Mouse (Mus musculus): ENCODE results near the gene Bap1. TPM values are rescaled to one million over a fixed set of nuclear protein-coding genes. Genes with fewer than 3 reads are reported as not detected.

The Bap1 gene
- polyA plus RNA-seq (2016; fragmentation: Nextera tagmentation; extraction: Ambion mirVana): 108 and 121 TPM in 2 replicates

DNA sequence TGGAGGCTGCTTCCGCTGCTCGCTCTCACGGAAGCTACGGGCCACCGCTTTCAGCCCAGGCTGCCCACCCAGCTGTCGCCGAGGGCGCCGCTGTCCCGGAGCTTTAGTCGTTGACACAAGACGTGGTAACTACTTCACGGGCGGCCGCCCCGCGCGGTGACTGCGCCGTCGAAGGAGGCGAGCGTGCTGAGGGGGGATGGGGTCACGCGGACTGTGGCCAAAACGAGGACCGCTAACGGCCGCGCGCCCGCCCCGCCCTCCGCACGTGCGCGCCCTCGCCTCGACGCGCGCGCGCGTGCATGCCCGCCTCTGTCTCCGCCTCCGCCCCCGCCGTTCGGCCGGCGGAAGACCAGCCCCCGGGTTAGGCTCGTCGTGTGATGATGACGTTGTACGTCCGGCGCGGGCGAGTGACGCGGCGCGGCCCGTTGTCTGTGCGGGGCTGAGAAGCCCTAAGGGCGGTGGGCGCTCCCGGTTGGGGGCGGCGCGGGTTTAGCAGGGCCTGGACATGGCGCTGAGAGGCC lies at the start of gene Bap1, which contains the start of gene Phf7:
TSS of gene Bap1 (plus strand) at position 367 of the 521 bp plus-strand sequence.
TSS of gene Phf7 (minus strand) at position 234 of the 521 bp plus-strand sequence.
- H3K27me3 ChIP-seq (replicated peaks): no peaks in the 10 kb centered on the region
- WGBS: under 1% methylated on average over 75 of the region's 75 CpGs
- peak; percentile 92 for ATAC-seq (ENCODE audit: low FRiP score, low read depth)

DNA sequence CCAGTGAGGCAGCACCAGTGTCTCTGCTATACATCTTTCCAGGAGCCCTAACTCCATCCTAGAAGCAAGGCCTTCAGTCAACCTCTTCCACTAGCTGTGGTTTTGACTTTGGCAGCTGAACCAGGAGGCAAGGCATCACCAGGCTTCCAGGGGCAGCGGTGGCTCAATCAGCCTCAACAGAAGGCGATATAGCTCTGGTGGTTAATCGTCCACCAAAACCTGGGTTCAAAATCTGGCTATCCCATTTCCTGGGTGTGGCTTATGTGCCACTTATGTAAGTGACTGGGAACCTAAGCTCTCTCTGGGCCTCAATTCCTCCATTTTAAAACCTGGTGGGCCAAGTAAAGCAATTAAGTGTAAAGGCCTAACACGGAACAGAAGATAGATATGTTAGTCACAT lies 46.4 kb upstream of the Bap1 start:
- Histone ChIP-seq H3K27me3 (replicated peaks) (no peaks in the 10 kb centered on the region), H3K36me3 (peaks cover 44% of the 10 kb centered on the region), H3K9ac (peak overlapping the region; percentile 87), H3K4me2 (replicated peaks) (peak overlapping the region; percentile 71), H3K4me1 (peaks cover 15% of the 10 kb centered on the region), H3K4me3 (peak overlapping the region; percentile 79), H3K27ac (no peak overlapping the region), H3K9me3 (no peaks in the 10 kb centered on the region)
- no peak for ATAC-seq (ENCODE audit: low FRiP score, low read depth)
- WGBS: 83% methylated on average over 4 of the region's 4 CpGs

More for the DNA sequence above, at the start of gene Bap1, which contains the start of gene Phf7:
- H3K9me3 ChIP-seq: no peaks in the 10 kb centered on the region
- H3K9ac ChIP-seq: peak within 1 kb of the TSS; percentile 96
- H3K4me1 ChIP-seq: peaks cover 20% of the 10 kb centered on the region
- peak within 1 kb of the TSS; percentile 95 for H3K4me3 ChIP-seq
- peak within 1 kb of the TSS; percentile 82 for H3K27ac ChIP-seq
- H3K4me2 ChIP-seq (replicated peaks): peak within 1 kb of the TSS; percentile 89
- H3K36me3 ChIP-seq: peaks cover 30% of the 10 kb centered on the region

DNA sequence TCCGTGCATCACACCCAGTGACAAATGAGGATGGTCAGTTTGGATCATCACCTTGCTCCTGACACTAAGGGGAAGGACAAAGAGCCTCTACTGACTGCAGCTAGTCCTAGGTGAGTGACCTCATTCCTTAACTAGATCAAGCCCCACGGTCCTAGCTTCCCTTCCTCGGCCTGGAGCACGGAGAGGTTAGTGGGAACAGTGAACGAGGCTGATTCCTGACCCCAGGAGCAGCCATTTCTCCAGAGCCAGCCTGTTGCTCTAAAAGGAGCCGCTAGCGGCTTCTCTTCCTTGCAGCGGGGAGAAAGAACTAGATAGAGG lies 46.0 kb upstream of the Bap1 start:
- Histone ChIP-seq H3K27ac (peak overlapping the region; percentile 2; the same call in 1 of the 2 replicates), H3K4me1 (peaks cover 15% of the 10 kb centered on the region), H3K4me2 (replicated peaks) (peak overlapping the region; percentile 71), H3K4me3 (peak overlapping the region; percentile 79), H3K9ac (peak overlapping the region; percentile 87), H3K9me3 (no peaks in the 10 kb centered on the region), H3K36me3 (peaks cover 41% of the 10 kb centered on the region), H3K27me3 (replicated peaks) (no peaks in the 10 kb centered on the region)
- 33% methylated on average over 8 of the region's 8 CpGs for WGBS
- ATAC-seq (ENCODE audit: low FRiP score, low read depth): no peak

DNA sequence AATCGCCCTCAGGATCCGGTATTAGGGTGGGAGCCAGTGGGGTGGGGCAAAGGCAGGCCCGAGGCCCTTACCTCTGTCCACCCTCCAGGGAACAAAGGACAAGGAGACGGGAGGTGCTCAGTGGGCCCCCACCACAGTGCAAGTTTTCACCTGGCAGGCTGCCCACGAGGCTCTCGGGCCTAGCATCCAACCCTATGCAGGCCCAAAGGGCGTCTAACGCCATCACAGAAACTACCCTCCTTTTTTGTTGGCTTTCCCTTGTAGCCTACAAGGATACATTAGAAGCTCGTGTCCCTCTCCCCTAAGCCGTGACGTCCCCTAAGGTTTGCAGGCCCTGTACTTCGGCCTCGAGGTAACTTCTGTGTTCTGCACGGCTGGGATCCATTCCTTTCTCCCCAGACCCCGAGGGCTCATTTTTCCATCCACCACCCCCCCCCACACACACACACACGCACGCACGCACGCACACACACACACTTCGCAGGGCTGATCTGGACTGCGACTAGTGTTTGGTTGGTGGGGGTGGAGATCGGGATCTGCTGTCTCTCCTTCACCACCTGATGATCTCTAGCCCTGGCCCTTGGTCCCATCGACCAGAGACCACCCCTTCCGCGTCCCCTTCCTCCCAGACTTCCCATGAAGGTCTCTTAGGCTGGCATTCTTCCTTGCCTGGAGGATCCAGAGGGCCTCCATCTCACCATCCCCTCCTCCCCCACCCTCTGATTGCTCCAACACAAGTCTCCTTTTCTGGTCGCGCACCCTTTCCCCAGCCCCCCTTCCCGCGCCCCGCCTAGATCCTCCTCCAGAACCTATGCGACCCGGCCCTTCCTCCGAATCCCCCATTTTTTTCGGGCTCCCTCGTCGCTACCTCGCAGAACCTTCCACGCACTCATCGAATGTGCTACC lies 45.4 kb upstream of the Bap1 start:
- no peaks in the 10 kb centered on the region for H3K27me3 ChIP-seq (replicated peaks)
- peak overlapping the region; percentile 71 for H3K4me2 ChIP-seq (replicated peaks)
- H3K9me3 ChIP-seq: no peaks in the 10 kb centered on the region
- peak; percentile 68 for ATAC-seq (ENCODE audit: low FRiP score, low read depth)
- peaks cover 15% of the 10 kb centered on the region for H3K4me1 ChIP-seq
- H3K4me3 ChIP-seq: peak overlapping the region; percentile 79
- H3K27ac ChIP-seq: peak overlapping the region; percentile 59; the same call in 1 of the 2 replicates
- peak overlapping the region; percentile 87 for H3K9ac ChIP-seq
- peaks cover 35% of the 10 kb centered on the region for H3K36me3 ChIP-seq
- WGBS: 1% methylated on average over 39 of the region's 39 CpGs

DNA sequence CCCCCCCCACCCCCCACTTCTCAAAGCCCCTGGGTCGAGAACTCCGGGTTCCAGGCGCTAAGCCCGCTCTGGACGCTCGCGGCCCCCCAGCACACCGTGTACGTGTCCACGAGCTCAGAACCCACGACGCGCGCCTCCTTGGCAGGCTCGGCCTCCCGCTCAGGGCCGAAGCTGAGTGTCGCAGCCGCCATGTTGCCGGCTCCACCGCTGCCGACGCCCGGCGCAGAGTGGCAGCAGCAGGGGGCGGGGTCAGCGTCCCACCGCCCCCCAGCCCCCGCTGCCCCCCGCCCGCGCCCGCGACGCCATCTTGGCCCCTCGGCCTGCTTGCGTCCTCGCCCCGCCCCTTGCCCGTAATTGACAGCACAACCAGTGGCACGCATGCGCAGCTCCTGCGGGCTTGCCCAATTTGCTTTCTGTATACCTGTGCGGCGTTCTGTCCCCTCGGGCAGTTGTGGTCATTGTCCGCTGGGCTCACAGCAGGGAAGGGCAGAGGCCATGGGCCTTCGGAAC lies 44.7 kb upstream of the Bap1 start:
- Histone ChIP-seq H3K9me3 (no peaks in the 10 kb centered on the region), H3K4me1 (peaks cover 15% of the 10 kb centered on the region), H3K9ac (peak overlapping the region; percentile 87), H3K36me3 (peaks cover 27% of the 10 kb centered on the region), H3K27me3 (replicated peaks) (no peaks in the 10 kb centered on the region), H3K4me2 (replicated peaks) (peak overlapping the region; percentile 71), H3K27ac (peak overlapping the region; percentile 59; the same call in 1 of the 2 replicates), H3K4me3 (peak overlapping the region; percentile 79)
- WGBS: under 1% methylated on average over 44 of the region's 48 CpGs
- ATAC-seq (ENCODE audit: low FRiP score, low read depth): peak; percentile 72

DNA sequence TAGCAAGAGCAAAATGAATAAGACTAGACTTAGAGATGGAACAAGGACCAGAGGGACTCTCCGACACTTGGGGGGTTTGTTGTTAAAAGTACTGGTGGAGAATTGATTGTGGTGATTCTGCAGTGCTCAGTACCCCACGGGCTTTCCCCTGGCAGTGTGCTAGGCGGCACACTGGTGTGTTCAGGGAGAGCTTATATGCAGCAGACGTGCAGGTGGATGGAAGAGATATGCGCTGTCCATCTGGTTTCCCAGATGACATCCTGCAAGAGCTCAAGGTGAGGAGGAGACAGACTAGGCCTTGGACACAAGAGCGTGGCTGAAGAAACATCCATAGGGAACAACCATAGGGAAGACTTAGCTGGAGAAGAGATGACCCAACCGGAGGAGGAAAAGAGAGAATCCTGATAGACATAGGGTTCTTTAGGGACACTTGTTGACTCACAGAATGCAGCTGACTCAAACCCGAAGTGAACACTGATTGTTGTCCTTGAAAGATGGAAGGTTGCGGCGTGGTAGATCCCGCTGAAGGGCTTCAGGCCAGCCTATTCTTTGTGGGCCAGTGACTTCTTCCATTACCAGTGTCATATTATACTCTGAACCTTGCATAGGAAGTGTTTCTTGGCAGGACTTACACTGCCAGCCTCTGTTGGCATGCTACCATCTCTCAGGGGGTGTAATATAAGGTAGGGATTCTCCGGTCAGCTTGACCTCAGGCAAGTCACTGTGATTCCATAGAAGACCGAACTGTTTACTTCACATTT lies 44.0 kb upstream of the Bap1 start:
- Histone ChIP-seq H3K4me3 (peak overlapping the region; percentile 79), H3K27me3 (replicated peaks) (no peaks in the 10 kb centered on the region), H3K9me3 (no peaks in the 10 kb centered on the region), H3K36me3 (peaks cover 20% of the 10 kb centered on the region), H3K4me1 (peaks cover 15% of the 10 kb centered on the region), H3K4me2 (replicated peaks) (peak overlapping the region; percentile 71), H3K27ac (peak overlapping the region; percentile 59; the same call in 1 of the 2 replicates), H3K9ac (peak overlapping the region; percentile 87; the same call in 1 of the 2 replicates)
- peak; percentile 27; the same call in 1 of the 2 replicates for ATAC-seq (ENCODE audit: low FRiP score, low read depth)
- 84% methylated on average over 13 of the region's 13 CpGs for WGBS

DNA sequence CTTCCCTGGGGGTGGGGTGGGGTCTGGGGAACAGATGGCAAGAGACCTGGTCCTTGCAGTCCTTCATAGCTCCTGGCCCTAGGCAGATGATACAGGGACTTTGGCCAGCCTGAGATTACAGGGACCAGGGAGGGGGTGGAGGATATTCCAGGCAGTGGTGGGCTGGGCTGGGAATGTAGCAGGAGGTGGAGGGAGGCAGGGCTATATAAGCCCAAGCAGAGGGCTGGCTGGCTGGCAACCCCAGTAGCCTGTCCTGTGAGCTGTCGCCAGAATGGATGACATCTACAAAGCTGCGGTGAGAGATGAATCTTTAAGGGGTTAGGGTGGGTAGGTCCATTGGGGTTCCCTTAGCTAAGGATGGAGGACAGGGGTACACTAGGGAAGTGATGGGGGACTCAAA lies 43.2 kb upstream of the Bap1 start, which contains the start of gene Tnnc1:
TSS of gene Tnnc1 (plus strand) at position 229 of the 400 bp plus-strand sequence.
- Histone ChIP-seq H3K9ac (no peak within 1 kb of the TSS), H3K27ac (no peak within 1 kb of the TSS), H3K4me2 (replicated peaks) (peak within 1 kb of the TSS; percentile 71), H3K27me3 (replicated peaks) (no peaks in the 10 kb centered on the region), H3K9me3 (no peaks in the 10 kb centered on the region), H3K36me3 (peaks cover 12% of the 10 kb centered on the region), H3K4me3 (no peak within 1 kb of the TSS), H3K4me1 (peaks cover 15% of the 10 kb centered on the region)
- WGBS: 85% methylated on average over 2 of the region's 2 CpGs
- no peak for ATAC-seq (ENCODE audit: low FRiP score, low read depth)

DNA sequence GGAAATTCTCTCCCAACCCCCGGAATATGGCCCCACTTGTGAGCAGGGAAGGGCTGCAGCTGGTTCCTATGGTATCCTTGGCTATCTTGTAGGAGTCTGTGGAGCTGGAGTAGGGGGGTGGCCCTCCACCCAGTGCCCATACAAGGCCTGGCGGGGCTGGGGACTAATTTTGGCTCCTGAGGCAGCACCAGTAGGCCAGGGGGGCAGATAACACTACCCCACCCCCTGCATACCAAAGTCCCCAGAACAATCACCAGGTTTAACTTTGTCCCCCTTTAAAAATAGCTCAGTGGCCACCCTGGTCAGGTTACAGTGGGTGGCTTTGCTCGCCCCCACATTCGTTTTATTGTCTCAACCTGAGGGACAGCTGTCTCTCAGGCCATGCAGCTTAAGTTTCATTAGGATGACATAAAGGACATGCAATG lies 42.1 kb upstream of the Bap1 start:
- Histone ChIP-seq H3K4me1 (peaks cover 15% of the 10 kb centered on the region), H3K36me3 (peaks cover 1% of the 10 kb centered on the region), H3K9ac (no peak overlapping the region), H3K9me3 (no peaks in the 10 kb centered on the region), H3K27ac (no peak overlapping the region), H3K4me3 (no peak overlapping the region), H3K27me3 (replicated peaks) (no peaks in the 10 kb centered on the region), H3K4me2 (replicated peaks) (no peak overlapping the region)
- no peak for ATAC-seq (ENCODE audit: low FRiP score, low read depth)
- 62% methylated on average over 4 of the region's 4 CpGs for WGBS

DNA sequence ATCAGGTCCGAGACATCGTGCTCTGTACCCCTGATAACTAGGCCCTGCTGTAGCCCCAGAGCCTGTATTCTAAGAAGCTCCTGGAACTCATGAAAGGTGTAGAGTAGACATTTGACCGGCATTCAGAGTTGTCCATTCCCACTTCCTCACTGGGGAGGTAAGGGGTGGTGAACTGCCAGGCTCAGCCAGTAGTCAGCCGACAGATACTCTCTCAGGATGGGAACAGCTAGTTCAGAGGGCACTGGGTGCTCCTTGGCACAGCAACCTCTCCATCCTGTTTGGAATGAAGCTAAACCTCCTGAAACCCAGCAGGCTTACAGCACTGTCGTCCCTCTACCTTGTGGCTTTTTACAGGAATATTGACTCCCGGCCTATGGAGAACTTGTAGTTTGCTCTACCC lies 39.4 kb upstream of the Bap1 start:
- Histone ChIP-seq H3K36me3 (no peaks in the 10 kb centered on the region), H3K9ac (no peak overlapping the region), H3K27me3 (replicated peaks) (no peaks in the 10 kb centered on the region), H3K27ac (no peak overlapping the region), H3K4me3 (no peak overlapping the region), H3K4me2 (replicated peaks) (no peak overlapping the region), H3K9me3 (no peaks in the 10 kb centered on the region), H3K4me1 (no peaks in the 10 kb centered on the region)
- 86% methylated on average over 6 of the region's 6 CpGs for whole genome bisulfite sequencing
- ATAC-seq (ENCODE audit: low FRiP score, low read depth): no peak

DNA sequence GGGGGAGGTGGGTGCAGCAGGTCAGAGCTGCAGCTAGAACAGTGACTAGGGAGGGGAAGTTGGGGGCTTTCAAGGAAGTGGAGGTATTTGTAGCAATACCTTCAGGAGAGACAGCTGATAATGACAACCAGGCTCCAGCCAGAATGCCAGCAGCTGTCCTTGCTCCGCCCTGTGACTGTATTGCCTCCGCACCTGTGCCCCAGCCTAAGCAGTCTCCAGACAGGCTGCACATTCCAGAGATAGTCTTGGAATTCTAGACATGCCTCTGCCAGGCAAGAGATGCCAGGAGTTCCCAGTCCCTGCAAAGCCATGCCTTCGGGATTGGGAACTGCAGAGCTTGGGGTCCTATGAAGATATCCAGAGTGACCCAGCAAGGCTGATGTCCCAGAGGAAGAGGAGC lies 38.8 kb upstream of the Bap1 start:
- H3K4me2 ChIP-seq (replicated peaks): no peak overlapping the region
- no peak overlapping the region for H3K27ac ChIP-seq
- ATAC-seq (ENCODE audit: low FRiP score, low read depth): no peak
- H3K9me3 ChIP-seq: no peaks in the 10 kb centered on the region
- H3K27me3 ChIP-seq (replicated peaks): no peaks in the 10 kb centered on the region
- H3K4me1 ChIP-seq: peaks cover 4% of the 10 kb centered on the region
- no peak overlapping the region for H3K9ac ChIP-seq
- no peak overlapping the region for H3K4me3 ChIP-seq
- H3K36me3 ChIP-seq: no peaks in the 10 kb centered on the region
- 86% methylated on average over 3 of the region's 3 CpGs for WGBS

DNA sequence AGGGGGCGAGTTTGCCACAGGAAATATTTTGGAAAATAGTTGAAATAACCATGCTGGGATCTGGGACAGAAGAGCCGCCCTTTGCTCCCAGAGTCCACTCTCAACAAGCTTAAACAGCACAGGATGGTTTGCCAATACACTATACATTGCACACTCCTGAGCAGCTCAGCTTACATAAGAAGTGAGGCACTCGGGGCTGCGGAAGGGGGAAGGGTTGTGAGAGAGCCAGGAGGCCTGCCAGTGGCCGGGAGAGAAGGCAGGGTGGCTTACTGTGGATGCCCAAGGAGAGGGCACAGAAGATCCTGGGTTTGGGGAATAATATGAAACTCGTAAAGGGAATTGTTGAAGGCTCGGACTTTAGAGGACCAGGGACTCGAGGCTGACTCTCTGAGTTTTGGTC lies 37.4 kb upstream of the Bap1 start:
- Histone ChIP-seq H3K27ac (no peak overlapping the region), H3K36me3 (no peaks in the 10 kb centered on the region), H3K4me2 (replicated peaks) (no peak overlapping the region), H3K9me3 (no peaks in the 10 kb centered on the region), H3K9ac (no peak overlapping the region), H3K27me3 (replicated peaks) (no peaks in the 10 kb centered on the region), H3K4me1 (peaks cover 10% of the 10 kb centered on the region), H3K4me3 (no peak overlapping the region)
- WGBS: 71% methylated on average over 8 of the region's 8 CpGs
- ATAC-seq (ENCODE audit: low FRiP score, low read depth): no peak

Data from neural tube, embryonic 12.5 days (tissue).